Mouse (Mus musculus) retina, postnatal 1 day (tissue): ENCODE data around the gene Lrrn2.

Source experiments
- DNase-seq: peaks from one replicate; pipeline ENCODE4 v3.0.0-alpha.2; 2012

Gene Lrrn2

GRCm38 (mm10) chr1:132886626-132887025 lies 6.6 kb downstream of the Lrrn2 start:
- DNase-seq = no peak

DNA sequence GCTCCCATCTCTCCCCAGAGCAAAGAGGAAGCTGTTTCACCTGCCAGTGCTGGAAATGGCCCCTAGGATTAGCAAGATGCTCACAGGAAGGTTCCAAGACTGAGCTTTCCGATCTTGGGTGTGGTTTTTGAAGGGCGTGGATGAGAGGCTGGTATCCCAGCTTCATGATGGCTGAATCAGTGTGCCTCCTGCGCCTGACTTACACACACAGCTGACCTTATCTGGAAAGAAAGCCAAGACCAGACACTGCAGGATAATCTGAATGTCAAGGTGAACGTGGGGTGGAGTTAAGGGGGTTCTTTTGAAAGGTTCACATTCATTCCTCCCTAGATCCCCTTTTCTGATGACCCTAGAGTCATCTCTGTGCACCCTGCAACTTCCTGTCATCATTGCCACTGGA lies 8.7 kb downstream of the Lrrn2 start:
- DNase-seq = no peak

- DNase-seq = no peak
Observed at GRCm38 (mm10) chr1:132890161-132890794, 10.2 kb downstream of the Lrrn2 start.

GRCm38 (mm10) chr1:132892065-132892464 lies 12.0 kb downstream of the Lrrn2 start:
- no peak for DNase-seq

- no peak for DNase-seq
Observed at GRCm38 (mm10) chr1:132893311-132894077, 13.4 kb downstream of the Lrrn2 start.

DNA sequence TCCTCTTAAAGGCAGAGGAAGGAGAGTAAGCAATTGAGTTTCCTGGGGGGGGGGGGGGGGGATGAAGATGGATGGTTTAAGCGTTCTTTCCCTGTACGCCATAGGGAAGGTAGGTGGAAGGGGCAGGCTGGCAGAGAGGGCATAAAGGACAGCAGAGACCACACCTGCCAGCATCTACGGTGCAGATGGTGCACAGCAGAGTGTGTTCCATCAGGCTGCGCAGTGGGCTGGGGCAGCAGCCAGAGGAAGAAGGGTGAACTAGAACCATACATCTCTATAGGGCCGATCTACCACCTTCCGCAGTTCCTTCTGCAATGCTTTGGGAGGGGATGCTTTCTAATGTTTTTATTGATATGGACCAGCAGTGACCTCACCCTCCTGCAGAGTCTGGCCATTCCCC lies 19.0 kb downstream of the Lrrn2 start:
- no peak for DNase-seq

- DNase-seq = peak; percentile 54
Observed at GRCm38 (mm10) chr1:132899626-132900025, 19.6 kb downstream of the Lrrn2 start.

GRCm38 (mm10) chr1:132900945-132901344 lies 20.9 kb downstream of the Lrrn2 start:
- DNase-seq = no peak

- DNase-seq = peak; percentile 49
Observed at GRCm38 (mm10) chr1:132903519-132903918, 23.4 kb downstream of the Lrrn2 start.

- DNase-seq = peak; percentile 32
Observed at GRCm38 (mm10) chr1:132909090-132909489, 29.0 kb downstream of the Lrrn2 start.

DNA sequence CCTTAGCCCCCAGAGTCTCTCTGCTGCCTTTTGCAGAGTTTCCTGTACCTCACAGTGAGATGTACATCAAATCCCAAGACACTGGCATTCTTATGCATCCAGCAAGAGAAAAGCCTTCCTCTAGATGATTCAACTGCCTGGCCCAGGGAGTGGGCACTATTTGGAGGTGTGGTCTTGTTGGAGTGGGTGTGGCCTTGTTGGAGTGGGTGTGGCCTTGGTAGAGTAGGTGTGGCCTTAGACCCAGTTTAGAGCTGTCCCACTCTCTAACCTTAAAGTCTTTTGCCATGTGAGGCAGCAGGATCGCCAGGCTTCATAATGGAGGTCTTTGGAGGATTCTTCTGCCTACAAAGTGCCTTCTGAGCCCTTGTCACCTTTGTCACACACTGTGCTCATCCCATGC lies 29.9 kb downstream of the Lrrn2 start:
- DNase-seq = peak; percentile 52

DNA sequence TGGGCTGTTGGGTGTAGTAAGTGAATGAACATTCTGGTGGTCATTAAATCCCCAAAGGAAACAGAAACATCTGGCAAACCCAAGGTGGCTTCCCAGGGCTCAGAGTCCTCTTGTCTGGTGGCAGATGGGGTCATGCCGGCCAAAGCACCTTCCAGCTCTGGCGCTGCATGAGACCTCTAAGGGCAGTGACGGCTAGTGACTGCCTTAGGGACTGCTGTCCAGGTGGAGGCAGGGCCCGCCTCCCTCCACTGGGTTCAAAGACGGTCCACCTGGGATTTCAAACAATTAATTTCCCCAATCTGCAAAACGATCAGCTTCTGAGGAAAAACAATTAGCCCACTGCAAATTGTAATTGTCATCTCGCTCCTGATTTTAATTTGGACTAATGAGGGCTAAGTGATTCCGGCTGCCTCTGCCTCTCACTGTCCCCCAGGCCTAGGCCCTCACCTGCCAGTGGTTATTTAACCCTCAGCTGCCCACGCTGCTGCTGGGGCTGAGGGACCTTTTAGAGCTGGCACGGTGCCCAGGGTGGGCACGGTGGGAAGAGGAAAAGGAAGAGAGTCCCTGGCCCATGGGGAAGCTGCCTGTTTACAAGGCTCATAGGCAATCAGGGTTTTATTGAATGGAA lies 30.5 kb downstream of the Lrrn2 start:
- peak; percentile 92 for DNase-seq

DNA sequence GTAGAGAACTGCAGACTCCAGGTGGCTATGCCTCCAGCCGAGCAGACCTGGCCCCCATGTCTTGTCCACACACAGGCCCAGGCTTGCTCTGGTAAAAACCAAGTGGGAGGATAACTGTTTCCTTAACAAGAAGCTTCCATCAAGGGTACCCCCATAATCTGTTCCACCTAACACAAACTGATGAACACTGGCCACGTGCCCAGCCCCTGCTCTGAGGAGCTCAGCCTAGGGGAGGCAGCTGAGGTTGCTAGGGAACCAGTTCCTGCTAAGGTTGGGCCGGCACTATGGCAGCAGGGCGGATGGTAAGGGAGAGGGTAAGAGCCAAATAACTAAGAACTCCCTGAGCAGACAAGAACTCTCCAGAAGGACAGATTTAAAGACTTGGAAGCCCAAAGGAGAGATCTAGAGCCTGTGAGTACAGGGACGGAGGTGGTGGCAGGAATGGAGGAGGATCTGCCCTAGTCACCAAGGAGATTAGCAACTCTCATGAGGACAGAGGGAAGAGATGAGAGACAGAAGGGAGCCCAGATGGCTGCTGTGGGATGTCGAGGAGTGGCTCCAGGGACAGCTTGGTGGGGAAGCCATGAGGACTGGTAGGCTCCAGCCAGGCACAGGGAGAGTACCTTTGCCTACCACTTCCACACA lies 35.9 kb downstream of the Lrrn2 start:
- DNase-seq = peak; percentile 53

- peak; percentile 42 for DNase-seq
Observed at GRCm38 (mm10) chr1:132917554-132917953, 37.5 kb downstream of the Lrrn2 start.

DNA sequence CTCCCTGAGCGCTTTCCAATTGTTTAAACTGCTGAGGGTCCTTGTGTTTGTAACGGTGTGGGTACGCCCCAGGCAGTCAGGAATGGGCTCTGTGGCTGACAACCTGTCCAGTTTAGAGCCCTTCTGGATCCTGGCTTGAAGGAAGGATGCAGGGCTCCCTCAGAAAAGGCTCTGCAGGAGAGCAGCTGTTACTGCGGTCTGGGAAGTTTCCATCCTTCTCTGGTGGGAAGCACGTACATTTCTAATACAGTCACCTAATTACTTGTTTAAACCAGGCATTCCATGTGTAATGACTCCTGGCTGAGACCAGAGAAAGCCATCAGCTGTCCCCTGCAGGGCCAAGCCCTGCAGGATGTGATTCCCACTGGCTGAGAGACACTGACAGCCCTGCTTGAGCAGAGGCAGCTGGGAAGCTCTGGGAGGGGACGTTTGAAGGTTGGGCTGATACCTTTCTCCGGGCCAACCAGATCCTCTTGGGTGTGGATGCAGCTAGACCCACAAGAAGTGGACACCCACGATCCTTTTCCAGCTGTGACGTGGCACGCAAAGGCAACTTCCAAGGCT lies 38.1 kb downstream of the Lrrn2 start:
- peak; percentile 53 for DNase-seq

DNA sequence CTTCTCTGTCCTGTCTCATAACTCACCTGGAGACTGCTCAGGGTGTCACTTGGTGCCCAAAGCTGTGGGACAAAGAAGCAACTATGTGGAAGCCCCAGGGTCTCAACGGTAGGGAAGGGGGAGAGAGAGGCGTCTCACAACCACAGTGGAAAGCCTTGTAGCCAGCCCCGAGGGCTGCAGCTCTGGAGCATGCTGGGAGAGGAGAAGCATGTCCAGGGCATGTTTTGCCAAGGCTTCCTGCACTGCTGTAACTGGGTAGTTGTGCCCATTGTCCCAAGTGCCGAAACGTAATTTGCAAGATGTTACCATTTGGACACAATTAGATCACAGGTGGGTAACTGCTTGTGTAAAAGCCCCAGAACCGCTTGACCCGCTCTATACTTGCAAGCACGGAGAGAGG lies 39.2 kb downstream of the Lrrn2 start:
- DNase-seq = no peak

GRCm38 (mm10) chr1:132921071-132921470 lies 41.0 kb downstream of the Lrrn2 start:
- peak; percentile 68 for DNase-seq

DNA sequence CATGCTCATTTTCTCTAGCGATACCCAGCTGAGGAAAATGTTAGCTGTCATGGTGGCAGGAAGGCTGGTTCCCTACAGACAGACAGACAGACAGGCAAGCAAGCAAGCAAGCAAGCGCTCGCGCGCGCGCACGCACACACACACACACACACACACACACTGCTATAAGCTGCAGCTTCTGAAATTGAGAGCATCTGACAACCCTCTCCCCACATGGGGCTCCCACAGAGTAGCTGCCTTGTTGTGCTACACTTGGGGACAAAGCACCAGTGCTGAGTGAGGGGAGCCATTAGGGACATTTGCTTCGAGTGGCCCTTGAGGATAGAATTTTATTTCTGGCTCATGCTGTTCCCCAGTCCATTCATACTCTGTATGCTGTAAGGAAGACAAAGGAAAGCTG lies 42.2 kb downstream of the Lrrn2 start:
- peak; percentile 46 for DNase-seq

GRCm38 (mm10) chr1:132925270-132925669 lies 45.2 kb downstream of the Lrrn2 start:
- DNase-seq = no peak

- peak; percentile 38 for DNase-seq
Observed at GRCm38 (mm10) chr1:132928032-132928906, 48.2 kb downstream of the Lrrn2 start.

GRCm38 (mm10) chr1:132928907-132929250 lies 48.8 kb downstream of the Lrrn2 start:
- no peak for DNase-seq

DNA sequence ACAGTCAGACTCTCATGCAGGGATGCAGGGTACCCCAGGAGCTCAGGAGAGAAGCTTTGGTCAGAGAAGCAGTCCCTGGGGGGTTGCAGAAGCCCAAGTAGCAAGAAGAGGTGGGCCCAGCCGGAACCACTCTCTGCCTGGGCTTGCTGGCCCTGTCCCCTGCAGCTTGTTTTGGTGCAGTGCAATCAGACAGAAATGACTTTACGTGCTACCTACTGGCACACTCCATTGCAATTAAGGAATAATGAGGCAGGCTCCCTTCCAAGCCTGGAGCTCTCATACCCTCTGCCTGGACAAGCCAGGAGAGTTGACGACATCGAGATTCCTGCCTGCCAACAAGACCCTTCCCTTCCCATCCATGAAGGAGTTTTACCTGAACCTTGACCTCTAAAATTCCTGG lies 50.2 kb downstream of the Lrrn2 start:
- no peak for DNase-seq
